Mouse (Mus musculus) lung, embryonic 14.5 days (tissue): ENCODE measurements around the gene Dnajc27. TPM values are rescaled to one million over a fixed set of nuclear protein-coding genes. Genes with fewer than 3 reads are reported as not detected.
A peak's percentile ranks its signal among the peaks of the same experiment; 100 is the strongest.

Experiments
- ATAC-seq: fragments of 200-750 bp; cut with Nextera tagmentation; 2 replicates; pipeline ENCODE4 v1.8.0; 2017; ENCODE audit warnings: mild to moderate bottlenecking, moderate TSS enrichment, moderate library complexity; ENCODE audit not compliant: insufficient read depth
- DNase-seq: peaks from one replicate; pipeline ENCODE4 v3.0.0-alpha.2; 2015
- H3K27ac ChIP-seq: fragments of 300-500 bp; sonication (generic); 2 replicates; pipeline ENCODE4 v1.5.1; 2014; ENCODE audit warnings: low read depth, mild to moderate bottlenecking, moderate library complexity
- H3K27me3 ChIP-seq: fragments of 300-500 bp; sonication (generic); 2 replicates; pipeline ENCODE4 v1.6.1; 2014; ENCODE audit warnings: low read length, control low read depth; ENCODE audit not compliant: insufficient read depth
- H3K36me3 ChIP-seq: fragments of 300-500 bp; sonication (generic); 2 replicates; pipeline ENCODE4 v1.6.1; 2014; ENCODE audit warnings: control low read depth; ENCODE audit not compliant: insufficient read depth
- H3K4me1 ChIP-seq: fragments of 300-500 bp; sonication (generic); 2 replicates; pipeline ENCODE4 v1.6.1; 2014; ENCODE audit warnings: antibody characterized with exemption, control low read depth; ENCODE audit not compliant: insufficient read depth
- H3K4me2 ChIP-seq: fragments of 300-500 bp; sonication (generic); 2 replicates; pipeline ENCODE4 v1.6.1; 2014; ENCODE audit warnings: mild to moderate bottlenecking
- H3K4me3 ChIP-seq: fragments of 300-500 bp; sonication (generic); 2 replicates; pipeline ENCODE4 v1.5.1; 2014; ENCODE audit warnings: low read depth, low read length
- H3K9ac ChIP-seq: fragments of 300-500 bp; sonication (generic); 2 replicates; pipeline ENCODE4 v1.6.1; 2014
- H3K9me3 ChIP-seq: fragments of 300-500 bp; sonication (generic); 2 replicates; pipeline ENCODE4 v1.6.1; 2016; ENCODE audit warnings: low read depth, low read length, control low read depth
- CTCF ChIP-seq: IDR thresholded peaks from 2 replicates; pipeline ENCODE4 v1.5.1; 2016; ENCODE audit warnings: antibody characterized with exemption, low read depth
- WGBS: fragments of 180-500 bp; shearing (Covaris S2); extraction: QIAGEN DNeasy Blood & Tissue Kit; methylation state at CpG from one replicate; pipeline ENCODE4 v1.1.7; 2014; 5-methylcytosine and 5-hydroxymethylcytosine counted together
- polyA plus RNA-seq: library from polyadenylated mRNA; unstranded; fragments of >200 nt; fragmentation: Nextera tagmentation; extraction: Ambion mirVana; gene quantifications from 2 replicates; pipeline ENCODE4 v1.2.1, GENCODE M21; 2014

Dnajc27 gene
- polyA plus RNA-seq, 1 experiment from 2014 or later, result 8.7 TPM

DNA sequence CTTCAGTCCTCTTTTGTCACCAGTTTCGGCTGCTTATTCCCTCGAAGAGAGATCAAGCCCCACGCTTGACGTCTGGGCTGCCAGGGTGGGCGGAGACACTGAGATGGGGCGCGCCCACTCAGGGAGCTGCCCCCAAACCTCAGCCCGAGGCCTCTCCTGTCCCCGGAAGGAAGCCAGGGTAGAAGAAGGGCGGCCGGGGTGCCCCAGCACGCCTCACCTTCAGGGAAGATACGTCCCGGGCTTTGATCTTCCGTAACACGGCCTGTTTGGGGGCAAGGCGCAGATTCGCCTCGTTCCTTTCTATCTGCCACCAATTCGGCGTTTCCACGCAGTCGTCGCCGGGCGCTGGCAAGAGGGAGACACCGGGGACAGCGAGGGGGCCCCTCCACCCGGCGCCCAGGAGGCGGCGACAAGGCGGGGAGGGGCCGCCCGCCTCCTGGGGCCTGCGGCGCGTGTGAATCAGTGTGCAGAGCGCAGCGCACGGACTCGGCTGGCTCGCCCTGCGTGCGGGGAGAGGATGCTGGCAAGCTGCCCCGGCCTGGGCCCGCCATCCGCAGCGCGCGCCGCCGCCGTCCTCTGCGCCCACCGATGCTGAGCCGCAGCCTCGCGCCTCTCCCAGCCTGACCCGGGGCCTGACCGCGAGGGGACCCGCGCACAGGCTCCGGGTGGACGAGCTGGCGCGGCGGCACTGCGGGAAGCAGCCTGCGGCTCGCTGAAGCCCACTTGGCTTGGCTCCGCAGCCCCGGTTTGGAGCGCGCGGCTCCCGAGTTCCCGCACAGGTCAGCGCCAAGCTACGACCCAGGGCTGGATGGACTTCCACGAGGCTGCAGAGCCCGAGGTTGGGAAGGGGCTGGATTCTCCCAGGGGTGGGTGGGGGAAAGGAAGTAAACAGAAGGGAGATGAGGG, 50.8 kb downstream of the Dnajc27 start, which contains the start of gene Adcy3:
Gene Adcy3, plus strand, starts transcription at position 163 of the 906 bp plus-strand sequence.
- no peaks in the 10 kb centered on the region for H3K9me3 ChIP-seq
- no peaks in the 10 kb centered on the region for H3K27me3 ChIP-seq
- peak within 1 kb of the TSS; percentile 58 for H3K4me3 ChIP-seq
- peak within 1 kb of the TSS; percentile 71 for H3K27ac ChIP-seq
- peak within 1 kb of the TSS; percentile 89 for H3K4me2 ChIP-seq
- under 1% methylated on average over 77 of the region's 83 CpGs for WGBS
- peak within 1 kb of the TSS; percentile 68 for H3K9ac ChIP-seq
- H3K4me1 ChIP-seq, result 0 out of 2 replicates have a peak, but pooled peaks cover 4% of the 10 kb centered on the region
- ATAC-seq (peak; percentile 92), DNase-seq (peak; percentile 84)
- no peak for TF ChIP-seq CTCF
- peaks cover 6% of the 10 kb centered on the region; the same call in 1 of the 2 replicates for H3K36me3 ChIP-seq

DNA sequence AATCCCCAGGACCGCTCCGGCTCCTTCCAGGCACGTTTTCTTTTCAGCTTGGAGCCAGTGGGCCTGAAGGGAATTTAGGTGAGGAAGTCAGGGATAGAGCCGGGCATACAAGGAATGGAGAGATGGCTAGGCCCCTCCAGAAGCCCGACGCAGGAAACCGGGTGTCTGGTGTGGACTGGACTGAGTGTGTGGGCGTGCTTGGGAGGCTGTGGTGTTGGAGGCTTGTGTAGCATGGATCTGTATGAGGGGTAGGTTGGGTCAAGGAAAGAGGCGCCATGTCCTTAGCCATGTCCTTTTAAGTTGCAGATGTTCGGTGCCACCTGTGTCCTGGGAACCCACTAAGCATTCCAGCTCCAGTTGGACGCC, 51.4 kb downstream of the Dnajc27 start:
- Histone ChIP-seq H3K9ac (peak overlapping the region; percentile 68), H3K27ac (no peak overlapping the region; the same call in 1 of the 2 replicates), H3K9me3 (no peaks in the 10 kb centered on the region), H3K4me1 (0 out of 2 replicates have a peak, but pooled peaks cover 4% of the 10 kb centered on the region), H3K36me3 (peaks cover 6% of the 10 kb centered on the region; the same call in 1 of the 2 replicates), H3K4me3 (peak overlapping the region; percentile 58), H3K4me2 (peak overlapping the region; percentile 89), H3K27me3 (no peaks in the 10 kb centered on the region)
- WGBS, result 14% methylated on average over 11 of the region's 11 CpGs
- DNase-seq, result peak; percentile 46
- TF ChIP-seq CTCF, result no peak
- peak; percentile 45 for ATAC-seq

GRCm38 (mm10) chr12:4143179-4143578, 60.8 kb downstream of the Dnajc27 start:
- Histone ChIP-seq H3K36me3 (0 out of 2 replicates have a peak, but pooled peaks cover 4% of the 10 kb centered on the region), H3K9ac (no peak overlapping the region), H3K9me3 (no peaks in the 10 kb centered on the region), H3K27me3 (no peaks in the 10 kb centered on the region), H3K27ac (no peak overlapping the region), H3K4me1 (no peaks in the 10 kb centered on the region), H3K4me3 (no peak overlapping the region), H3K4me2 (no peak overlapping the region)
- WGBS, result 88% methylated on average over 5 of the region's 5 CpGs
- TF ChIP-seq CTCF, result peak; percentile 30
- ATAC-seq (no peak), DNase-seq (no peak)

DNA sequence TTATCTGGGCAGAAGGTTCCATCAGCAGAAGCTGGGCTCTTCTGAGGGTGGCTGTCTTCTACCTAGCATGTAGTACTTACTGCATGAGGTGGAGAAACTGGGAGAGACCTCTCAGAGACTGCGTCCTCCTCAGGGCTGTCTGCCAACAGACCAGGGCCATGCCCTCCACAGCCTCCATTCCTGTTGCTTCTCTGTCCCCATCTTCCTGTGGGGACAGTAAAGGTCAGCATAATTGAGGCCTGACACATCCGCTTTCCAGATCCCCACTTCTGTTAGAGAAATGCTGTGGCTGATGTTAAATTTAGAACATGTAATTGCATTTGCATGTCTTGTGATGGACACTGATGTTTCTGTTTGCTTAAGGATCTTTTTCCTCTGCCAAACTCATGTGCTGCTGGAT, 68.6 kb downstream of the Dnajc27 start:
- TF ChIP-seq CTCF, result no peak
- no peak overlapping the region for H3K27ac ChIP-seq
- no peaks in the 10 kb centered on the region for H3K27me3 ChIP-seq
- 85% methylated on average over 2 of the region's 2 CpGs for WGBS
- no peaks in the 10 kb centered on the region for H3K4me1 ChIP-seq
- H3K4me2 ChIP-seq, result no peak overlapping the region
- H3K9me3 ChIP-seq, result no peaks in the 10 kb centered on the region
- H3K36me3 ChIP-seq, result no peaks in the 10 kb centered on the region
- no peak overlapping the region for H3K4me3 ChIP-seq
- DNase-seq, result no peak
- H3K9ac ChIP-seq, result no peak overlapping the region
- ATAC-seq, result no peak

DNA sequence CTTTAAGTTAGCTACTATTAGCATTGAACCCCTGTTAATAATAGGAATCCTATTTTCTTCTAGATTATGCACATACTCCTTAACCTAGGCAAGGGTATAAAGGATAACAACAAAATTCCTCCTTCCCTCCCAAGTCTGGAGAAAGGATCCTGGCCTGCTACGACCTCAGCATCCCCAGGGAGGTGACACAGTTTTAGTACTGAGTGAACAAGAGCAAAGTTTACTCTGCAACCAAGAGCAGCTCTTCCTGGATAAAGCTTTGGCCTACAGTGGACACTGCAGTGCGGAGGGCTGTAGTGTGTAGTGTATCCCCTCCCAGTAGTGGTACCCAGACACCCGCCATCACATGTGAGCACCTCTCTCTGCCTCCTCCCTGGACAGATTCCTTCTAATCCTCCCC, 69.6 kb downstream of the Dnajc27 start:
- H3K4me1 ChIP-seq, result no peaks in the 10 kb centered on the region
- TF ChIP-seq CTCF, result no peak
- no peak overlapping the region for H3K4me2 ChIP-seq
- no peaks in the 10 kb centered on the region for H3K27me3 ChIP-seq
- no peaks in the 10 kb centered on the region for H3K9me3 ChIP-seq
- no peak overlapping the region for H3K4me3 ChIP-seq
- WGBS, result 83% methylated on average over 3 of the region's 3 CpGs
- no peaks in the 10 kb centered on the region for H3K36me3 ChIP-seq
- no peak for ATAC-seq
- no peak overlapping the region for H3K9ac ChIP-seq
- no peak for DNase-seq
- no peak overlapping the region for H3K27ac ChIP-seq

DNA sequence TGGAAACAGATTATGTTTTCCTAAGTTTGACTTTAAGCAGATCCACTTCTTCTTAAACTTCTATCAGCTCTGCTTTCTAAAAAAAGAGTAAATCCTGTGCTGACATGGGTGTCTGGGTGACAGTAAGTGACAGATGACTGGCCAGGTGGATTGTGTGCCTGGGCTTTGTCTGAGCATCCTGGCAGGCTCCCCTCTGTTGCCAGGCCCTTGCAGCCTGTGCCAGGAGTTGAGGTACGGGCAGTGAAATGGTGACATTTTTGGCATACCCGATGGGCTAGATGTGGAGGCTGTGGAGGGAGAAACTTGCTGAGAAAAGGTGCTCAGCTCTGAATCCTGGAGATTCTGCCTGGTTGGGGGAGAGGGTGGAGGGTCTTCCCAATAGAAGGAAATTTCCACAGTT, 75.1 kb downstream of the Dnajc27 start:
- Histone ChIP-seq H3K27ac (no peak overlapping the region), H3K4me2 (no peak overlapping the region), H3K36me3 (no peaks in the 10 kb centered on the region), H3K9me3 (no peaks in the 10 kb centered on the region), H3K27me3 (no peaks in the 10 kb centered on the region), H3K4me1 (no peaks in the 10 kb centered on the region), H3K9ac (no peak overlapping the region), H3K4me3 (no peak overlapping the region)
- 82% methylated on average over 2 of the region's 2 CpGs for WGBS
- TF ChIP-seq CTCF, result no peak
- ATAC-seq (no peak), DNase-seq (no peak)

- Histone ChIP-seq H3K9ac (no peak overlapping the region), H3K36me3 (no peaks in the 10 kb centered on the region), H3K27ac (no peak overlapping the region), H3K4me2 (no peak overlapping the region), H3K27me3 (no peaks in the 10 kb centered on the region), H3K4me1 (no peaks in the 10 kb centered on the region), H3K4me3 (no peak overlapping the region), H3K9me3 (no peaks in the 10 kb centered on the region)
- 83% methylated on average over 3 of the region's 3 CpGs for WGBS
- no peak for TF ChIP-seq CTCF
- ATAC-seq, result no peak
- DNase-seq, result no peak
These were observed 75.8 kb downstream of the Dnajc27 start for GRCm38 (mm10) chr12:4158179-4158578.
